Mouse (Mus musculus): ENCODE measurements at regions not wholly inside any gene's neighbourhood (a gene's known extent, or its start where the extent isn't known, plus 50 kb on each side); places are given as distances from the start of the nearest gene placed in this dataset.

DNA sequence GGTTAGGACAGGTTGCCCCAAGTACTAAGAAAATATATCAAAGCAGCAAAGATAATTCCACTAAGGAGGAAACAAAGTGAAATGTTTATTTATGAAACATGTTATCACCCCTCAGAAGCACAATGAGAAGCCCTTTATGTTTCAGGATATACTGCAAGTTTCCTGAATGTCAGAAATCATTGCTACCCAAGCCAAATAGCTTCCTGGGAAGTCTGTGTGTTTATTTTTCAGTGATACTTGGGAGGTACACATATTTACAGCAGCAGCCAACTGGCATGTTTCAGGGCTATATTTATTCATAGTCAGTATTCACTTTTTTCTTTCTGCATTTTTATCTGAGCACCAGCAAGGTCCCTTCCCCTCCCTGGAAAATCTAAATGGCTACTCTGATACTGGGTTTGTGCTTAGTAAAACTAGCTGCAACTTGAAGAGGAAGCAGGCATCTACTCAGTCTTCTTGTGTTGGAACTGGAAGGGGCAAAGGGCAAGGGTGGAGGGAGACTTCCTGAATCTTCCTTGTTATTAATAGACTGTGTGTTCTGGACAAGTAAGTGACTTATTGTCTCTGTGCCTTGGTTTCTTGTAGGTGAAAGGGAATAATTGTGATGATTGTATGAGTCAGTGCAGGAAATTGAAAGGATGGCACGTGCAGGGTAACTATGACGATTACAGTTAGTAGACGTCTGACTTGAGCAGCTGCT is 236.5 kb upstream of the Dach1 start:
- no peaks in the 10 kb centered on the region for H3K9me3 ChIP-seq (replicated peaks)
- no peak overlapping the region for H3K4me2 ChIP-seq
- H3K27me3 ChIP-seq (replicated peaks), result no peaks in the 10 kb centered on the region
- H3K9ac ChIP-seq, result no peak overlapping the region
- H3K36me3 ChIP-seq, result no peaks in the 10 kb centered on the region
- H3K27ac ChIP-seq (ENCODE audit: poor library complexity, severe bottlenecking), result no peak overlapping the region
- H3K4me1 ChIP-seq (replicated peaks), result 0 out of 2 replicates have a peak, but pooled peaks cover 7% of the 10 kb centered on the region
- no peak overlapping the region for H3K4me3 ChIP-seq
- ATAC-seq (ENCODE audit: insufficient number of reproducible peaks, low FRiP score), result no peak
- 59% methylated on average over 3 of the region's 3 CpGs for WGBS

DNA sequence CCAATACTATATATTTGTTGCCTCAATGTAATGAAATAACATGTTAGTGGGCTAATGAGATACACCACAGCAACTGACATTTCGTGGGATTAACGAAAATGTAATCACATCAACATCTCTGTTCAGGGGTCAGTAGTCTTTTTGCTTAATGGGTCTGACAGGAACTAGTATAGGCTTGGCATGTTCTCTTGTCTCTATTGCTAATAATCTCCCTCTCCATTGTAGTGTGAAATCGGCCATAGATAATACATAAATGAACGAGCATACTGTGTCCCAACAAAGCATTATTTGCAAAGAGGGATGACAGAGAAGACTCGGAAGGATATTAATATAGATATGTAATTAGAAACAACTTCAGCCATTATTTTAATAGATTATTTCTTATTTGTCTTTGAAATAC is 234.5 kb upstream of the Dach1 start:
- WGBS, result 87% methylated on average over 5 of the region's 5 CpGs

DNA sequence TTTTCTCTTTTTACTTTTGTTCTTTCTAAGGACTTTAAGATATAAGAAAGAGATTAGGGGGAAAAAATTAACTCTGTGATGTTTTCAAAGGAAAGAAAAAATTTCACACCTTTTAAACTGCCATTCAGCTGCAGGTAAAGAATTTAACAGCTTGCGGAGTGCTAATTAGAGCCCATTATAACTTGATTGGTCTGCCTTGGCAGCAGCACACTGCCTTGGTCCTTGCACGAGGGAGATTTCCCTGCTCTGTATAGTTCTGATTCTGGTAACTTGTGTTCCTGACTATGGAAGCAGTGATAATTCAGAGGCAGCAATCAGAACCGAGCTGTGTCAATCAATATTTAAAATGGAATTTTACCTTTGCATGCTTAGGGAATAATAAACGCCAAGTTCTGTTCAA is 218.3 kb upstream of the Dach1 start:
- no peaks in the 10 kb centered on the region for H3K27me3 ChIP-seq (replicated peaks)
- no peak overlapping the region for H3K27ac ChIP-seq (ENCODE audit: poor library complexity, severe bottlenecking)
- H3K4me1 ChIP-seq (replicated peaks), result no peaks in the 10 kb centered on the region
- no peak overlapping the region for H3K9ac ChIP-seq
- no peak overlapping the region for H3K4me3 ChIP-seq
- no peaks in the 10 kb centered on the region for H3K36me3 ChIP-seq
- ATAC-seq (ENCODE audit: insufficient number of reproducible peaks, low FRiP score), result no peak
- WGBS, result 48% methylated on average over 4 of the region's 4 CpGs
- H3K9me3 ChIP-seq (replicated peaks), result no peaks in the 10 kb centered on the region
- H3K4me2 ChIP-seq, result no peak overlapping the region

More for the DNA sequence above, 234.5 kb upstream of the Dach1 start:
- Histone ChIP-seq H3K27ac (ENCODE audit: poor library complexity, severe bottlenecking) (no peak overlapping the region), H3K4me1 (replicated peaks) (0 out of 2 replicates have a peak, but pooled peaks cover 7% of the 10 kb centered on the region), H3K36me3 (no peaks in the 10 kb centered on the region), H3K4me2 (no peak overlapping the region), H3K27me3 (replicated peaks) (no peaks in the 10 kb centered on the region), H3K9ac (no peak overlapping the region), H3K9me3 (replicated peaks) (no peaks in the 10 kb centered on the region), H3K4me3 (no peak overlapping the region)
- ATAC-seq (ENCODE audit: insufficient number of reproducible peaks, low FRiP score), result no peak
